Mouse (Mus musculus): ENCODE data around the gene Fam118a. TPM values are rescaled to one million over a fixed set of nuclear protein-coding genes. Genes with fewer than 3 reads are reported as not detected.
"Not testable (repeated sequence)": the region's sequence is repeated elsewhere in the genome, so short reads cannot be mapped to it uniquely, and the experiment has no call there.

The Fam118a gene
- polyA plus RNA-seq, 1 experiment from 2014 or later, result 23.3 TPM

- no peaks in the 10 kb centered on the region for H3K36me3 ChIP-seq (ENCODE audit: insufficient read depth, low read length)
- H3K4me1 ChIP-seq (ENCODE audit: insufficient read depth, low read length), result peaks cover 9% of the 10 kb centered on the region
- WGBS, result 25% methylated on average over 19 of the region's 19 CpGs
- H3K9me3 ChIP-seq (ENCODE audit: low read length), result no peaks in the 10 kb centered on the region
- peak overlapping the region; percentile 25 for H3K27ac ChIP-seq (ENCODE audit: low read length)
- H3K27me3 ChIP-seq (ENCODE audit: insufficient read depth, low read length), result peaks cover 5% of the 10 kb centered on the region
- no peak overlapping the region for H3K4me3 ChIP-seq (ENCODE audit: low read length)
- peak overlapping the region; percentile 37; the same call in 1 of the 2 replicates for H3K9ac ChIP-seq (replicated peaks; ENCODE audit: low read length)
- peak overlapping the region; percentile 22; the same call in 1 of the 2 replicates for H3K4me2 ChIP-seq (replicated peaks; ENCODE audit: low read depth, low read length)
- ATAC-seq (ENCODE audit: low FRiP score, low TSS enrichment), result peak; percentile 25; the same call in 1 of the 2 replicates
These were observed 16.7 kb upstream of the Fam118a start for GRCm38 (mm10) chr15:85011895-85012661.

DNA sequence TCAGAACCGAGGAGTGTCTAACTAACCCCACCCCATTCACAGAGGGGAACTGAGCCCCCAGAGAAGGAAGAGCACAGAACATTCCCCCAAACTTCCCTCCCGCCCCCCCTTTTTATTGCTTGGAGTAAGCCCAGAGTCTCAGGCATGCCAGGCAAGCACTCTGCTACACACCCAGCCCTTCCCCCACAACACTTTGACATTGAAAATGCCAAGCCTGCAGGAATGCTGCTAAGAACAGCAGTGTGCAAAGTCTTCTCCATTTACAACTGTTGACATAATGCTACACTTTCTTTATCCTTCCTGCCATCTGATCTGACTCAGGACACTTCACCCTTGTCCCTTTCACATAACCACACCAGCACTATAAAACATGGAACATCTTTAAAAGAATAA, 16.1 kb upstream of the Fam118a start:
- Histone ChIP-seq H3K9me3 (ENCODE audit: low read length) (no peaks in the 10 kb centered on the region), H3K36me3 (ENCODE audit: insufficient read depth, low read length) (no peaks in the 10 kb centered on the region), H3K4me2 (replicated peaks; ENCODE audit: low read depth, low read length) (peak overlapping the region; percentile 22; the same call in 1 of the 2 replicates), H3K27ac (ENCODE audit: low read length) (peak overlapping the region; percentile 51), H3K27me3 (ENCODE audit: insufficient read depth, low read length) (peaks cover 9% of the 10 kb centered on the region), H3K4me1 (ENCODE audit: insufficient read depth, low read length) (peaks cover 9% of the 10 kb centered on the region), H3K4me3 (ENCODE audit: low read length) (no peak overlapping the region), H3K9ac (replicated peaks; ENCODE audit: low read length) (peak overlapping the region; percentile 37; the same call in 1 of the 2 replicates)
- ATAC-seq (ENCODE audit: low FRiP score, low TSS enrichment), result peak; percentile 57; the same call in 1 of the 2 replicates
- 29% methylated on average over 2 of the region's 2 CpGs for WGBS

DNA sequence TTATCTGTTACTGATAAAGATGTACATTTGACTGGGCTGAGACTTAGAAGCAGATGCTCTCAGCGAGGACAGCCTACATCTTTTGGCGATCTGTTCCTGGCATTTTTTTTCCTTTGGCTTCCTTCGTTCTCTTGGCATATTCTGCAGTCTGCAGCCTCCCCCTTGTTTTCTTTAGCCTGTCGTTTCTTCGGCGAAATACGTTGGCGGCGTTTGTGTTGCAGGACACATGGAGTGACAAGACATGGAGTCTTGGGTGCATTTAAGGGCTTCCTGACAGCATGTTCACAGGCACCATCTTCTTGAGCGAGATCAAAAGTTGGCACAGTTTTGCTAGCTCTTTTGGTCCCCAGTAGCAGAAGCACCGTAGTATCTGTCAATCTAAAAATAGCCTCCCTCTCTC, 13.0 kb upstream of the Fam118a start:
- no peak overlapping the region for H3K4me2 ChIP-seq (replicated peaks; ENCODE audit: low read depth, low read length)
- H3K4me3 ChIP-seq (ENCODE audit: low read length), result no peak overlapping the region
- no peak overlapping the region for H3K27ac ChIP-seq (ENCODE audit: low read length)
- H3K9ac ChIP-seq (replicated peaks; ENCODE audit: low read length), result no peak overlapping the region
- WGBS, result 81% methylated on average over 11 of the region's 11 CpGs
- peaks cover 9% of the 10 kb centered on the region for H3K27me3 ChIP-seq (ENCODE audit: insufficient read depth, low read length)
- H3K36me3 ChIP-seq (ENCODE audit: insufficient read depth, low read length), result no peaks in the 10 kb centered on the region
- peaks cover 9% of the 10 kb centered on the region for H3K4me1 ChIP-seq (ENCODE audit: insufficient read depth, low read length)
- ATAC-seq (ENCODE audit: low FRiP score, low TSS enrichment), result no peak
- H3K9me3 ChIP-seq (ENCODE audit: low read length), result no peaks in the 10 kb centered on the region

GRCm38 (mm10) chr15:85016951-85017664, 11.6 kb upstream of the Fam118a start, which contains the start of gene Upk3a:
Gene Upk3a (plus strand): TSS chr15:85017141.
- 6% methylated on average over 21 of the region's 21 CpGs for WGBS
- Histone ChIP-seq H3K4me2 (replicated peaks; ENCODE audit: low read depth, low read length) (0 out of 2 replicates have a peak within 1 kb of the TSS, but pooled peaks have one; percentile 9), H3K4me1 (ENCODE audit: insufficient read depth, low read length) (peaks cover 4% of the 10 kb centered on the region), H3K9me3 (ENCODE audit: low read length) (no peaks in the 10 kb centered on the region), H3K4me3 (ENCODE audit: low read length) (no peak within 1 kb of the TSS), H3K36me3 (ENCODE audit: insufficient read depth, low read length) (no peaks in the 10 kb centered on the region), H3K27me3 (ENCODE audit: insufficient read depth, low read length) (peaks cover 9% of the 10 kb centered on the region), H3K9ac (replicated peaks; ENCODE audit: low read length) (no peak within 1 kb of the TSS), H3K27ac (ENCODE audit: low read length) (no peak within 1 kb of the TSS)
- peak; percentile 78; the same call in 1 of the 2 replicates for ATAC-seq (ENCODE audit: low FRiP score, low TSS enrichment)

DNA sequence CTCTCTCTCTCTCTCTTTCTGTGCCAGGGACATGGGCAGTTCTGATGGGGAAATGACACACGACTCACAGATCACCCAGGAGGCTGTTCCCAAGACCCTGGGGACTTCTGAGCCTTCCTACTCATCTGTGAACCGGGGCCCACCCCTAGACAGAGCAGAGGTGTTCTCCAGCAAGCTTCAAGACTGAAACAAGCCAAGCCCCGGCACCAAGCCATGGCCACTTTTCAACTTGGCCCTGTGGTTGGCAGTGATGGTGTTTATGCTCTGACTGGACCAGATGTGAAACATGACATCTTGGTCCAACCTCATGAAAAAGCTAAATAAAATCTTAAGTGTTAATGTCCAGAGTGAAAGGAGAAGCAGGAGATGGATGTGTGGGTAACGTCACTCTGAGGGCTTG, 6.5 kb upstream of the Fam118a start:
- Histone ChIP-seq H3K27ac (ENCODE audit: low read length) (no peak overlapping the region), H3K4me1 (ENCODE audit: insufficient read depth, low read length) (no peaks in the 10 kb centered on the region), H3K36me3 (ENCODE audit: insufficient read depth, low read length) (no peaks in the 10 kb centered on the region), H3K9ac (replicated peaks; ENCODE audit: low read length) (no peak overlapping the region), H3K27me3 (ENCODE audit: insufficient read depth, low read length) (peaks cover 2% of the 10 kb centered on the region; the same call in 1 of the 2 replicates), H3K4me2 (replicated peaks; ENCODE audit: low read depth, low read length) (no peak overlapping the region), H3K4me3 (ENCODE audit: low read length) (no peak overlapping the region), H3K9me3 (ENCODE audit: low read length) (no peaks in the 10 kb centered on the region)
- WGBS, result 71% methylated on average over 4 of the region's 4 CpGs
- no peak for ATAC-seq (ENCODE audit: low FRiP score, low TSS enrichment)

- no peaks in the 10 kb centered on the region for H3K9me3 ChIP-seq (ENCODE audit: low read length)
- H3K9ac ChIP-seq (replicated peaks; ENCODE audit: low read length), result no peak overlapping the region
- H3K4me3 ChIP-seq (ENCODE audit: low read length), result no peak overlapping the region
- no peaks in the 10 kb centered on the region for H3K27me3 ChIP-seq (ENCODE audit: insufficient read depth, low read length)
- no peak overlapping the region for H3K4me2 ChIP-seq (replicated peaks; ENCODE audit: low read depth, low read length)
- no peak overlapping the region for H3K27ac ChIP-seq (ENCODE audit: low read length)
- no peak for ATAC-seq (ENCODE audit: low FRiP score, low TSS enrichment)
- 80% methylated on average over 4 of the region's 4 CpGs for WGBS
- H3K4me1 ChIP-seq (ENCODE audit: insufficient read depth, low read length), result no peaks in the 10 kb centered on the region
- no peaks in the 10 kb centered on the region for H3K36me3 ChIP-seq (ENCODE audit: insufficient read depth, low read length)
These were observed 2.6 kb upstream of the Fam118a start for GRCm38 (mm10) chr15:85026197-85026596.

DNA sequence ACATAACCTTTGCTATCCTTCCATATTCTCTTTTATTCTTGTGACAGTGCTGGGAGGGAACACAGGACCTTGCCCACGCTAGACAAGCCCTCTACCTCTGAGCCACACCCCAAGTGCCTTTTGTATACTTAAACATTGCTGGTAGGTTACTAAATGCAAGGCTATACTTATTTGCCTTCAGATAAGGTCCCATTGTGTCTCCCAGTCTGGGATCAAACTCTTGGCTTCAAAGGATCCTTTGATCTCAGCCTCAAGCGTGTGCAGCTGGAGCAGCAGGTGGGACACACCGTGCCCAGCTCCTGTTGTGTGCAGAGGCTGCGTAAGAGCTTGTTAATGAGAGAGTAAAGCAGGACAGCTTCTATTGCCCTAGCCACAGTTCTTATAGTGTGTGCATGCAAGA, 1.0 kb upstream of the Fam118a start:
- Histone ChIP-seq H3K27ac (ENCODE audit: low read length) (no peak overlapping the region), H3K9me3 (ENCODE audit: low read length) (no peaks in the 10 kb centered on the region), H3K36me3 (ENCODE audit: insufficient read depth, low read length) (no peaks in the 10 kb centered on the region), H3K9ac (replicated peaks; ENCODE audit: low read length) (no peak overlapping the region), H3K4me2 (replicated peaks; ENCODE audit: low read depth, low read length) (no peak overlapping the region), H3K4me3 (ENCODE audit: low read length) (no peak overlapping the region), H3K4me1 (ENCODE audit: insufficient read depth, low read length) (no peaks in the 10 kb centered on the region), H3K27me3 (ENCODE audit: insufficient read depth, low read length) (no peaks in the 10 kb centered on the region)
- no peak for ATAC-seq (ENCODE audit: low FRiP score, low TSS enrichment)
- WGBS, result 41% methylated on average over 4 of the region's 4 CpGs

DNA sequence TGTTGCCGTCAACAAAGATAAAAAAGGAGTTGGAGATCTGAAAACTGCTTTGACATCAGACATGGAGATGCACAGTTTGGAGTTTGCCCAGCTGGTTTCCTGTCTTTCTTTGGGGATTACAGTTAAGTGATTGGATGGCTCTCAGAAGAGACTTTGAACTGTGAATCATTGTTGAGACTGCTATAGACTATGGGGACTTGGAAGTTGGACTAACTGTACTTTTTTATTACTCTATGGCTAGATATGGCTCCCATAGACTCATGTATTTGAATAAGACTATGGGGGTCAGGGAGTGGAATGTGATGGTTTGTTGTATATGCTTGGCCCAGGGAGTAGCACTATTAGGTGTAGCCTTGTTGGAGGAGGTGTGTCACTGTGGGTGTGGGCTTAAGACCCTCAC, 1.9 kb downstream of the Fam118a start:
- not testable (repeated sequence) for H3K4me1 ChIP-seq (ENCODE audit: insufficient read depth, low read length); H3K4me3 ChIP-seq (ENCODE audit: low read length); H3K9me3 ChIP-seq (ENCODE audit: low read length); H3K4me2 ChIP-seq (replicated peaks; ENCODE audit: low read depth, low read length); H3K36me3 ChIP-seq (ENCODE audit: insufficient read depth, low read length); H3K9ac ChIP-seq (replicated peaks; ENCODE audit: low read length); H3K27ac ChIP-seq (ENCODE audit: low read length); ATAC-seq (ENCODE audit: low FRiP score, low TSS enrichment); H3K27me3 ChIP-seq (ENCODE audit: insufficient read depth, low read length)
- 76% methylated on average over 1 of the region's 1 CpGs for WGBS

- Histone ChIP-seq H3K27me3 (ENCODE audit: insufficient read depth, low read length) (no peaks in the 10 kb centered on the region; the same call in 1 of the 2 replicates), H3K4me3 (ENCODE audit: low read length) (no peak overlapping the region), H3K4me1 (ENCODE audit: insufficient read depth, low read length) (peaks cover 5% of the 10 kb centered on the region; the same call in 1 of the 2 replicates), H3K4me2 (replicated peaks; ENCODE audit: low read depth, low read length) (no peak overlapping the region), H3K27ac (ENCODE audit: low read length) (no peak overlapping the region), H3K9ac (replicated peaks; ENCODE audit: low read length) (no peak overlapping the region), H3K36me3 (ENCODE audit: insufficient read depth, low read length) (no peaks in the 10 kb centered on the region), H3K9me3 (ENCODE audit: low read length) (no peaks in the 10 kb centered on the region)
- 74% methylated on average over 3 of the region's 3 CpGs for WGBS
- ATAC-seq (ENCODE audit: low FRiP score, low TSS enrichment), result no peak
These were observed 3.1 kb downstream of the Fam118a start for GRCm38 (mm10) chr15:85031866-85032265.

DNA sequence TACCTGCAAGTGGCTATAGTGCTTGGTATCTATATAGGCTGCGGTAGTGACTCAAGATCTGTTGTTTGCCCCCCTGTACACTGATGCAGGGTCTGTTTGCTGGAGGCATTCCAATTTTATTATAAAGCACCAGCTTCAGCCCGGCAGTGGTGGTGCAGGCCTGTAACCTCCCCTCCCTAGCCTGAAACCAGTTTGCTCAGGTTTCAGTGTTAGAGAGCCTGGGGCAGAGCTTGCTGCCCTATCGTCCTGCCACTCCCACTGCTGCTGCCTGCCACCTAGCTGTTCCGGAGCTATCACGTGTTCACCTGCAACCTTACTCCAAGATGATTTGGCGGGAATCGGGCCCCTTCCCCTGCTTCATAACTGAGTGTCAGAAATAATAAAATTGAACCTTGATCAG, 5.2 kb downstream of the Fam118a start:
- not testable (repeated sequence) for ATAC-seq (ENCODE audit: low FRiP score, low TSS enrichment); H3K9ac ChIP-seq (replicated peaks; ENCODE audit: low read length); H3K36me3 ChIP-seq (ENCODE audit: insufficient read depth, low read length); H3K4me2 ChIP-seq (replicated peaks; ENCODE audit: low read depth, low read length); H3K27me3 ChIP-seq (ENCODE audit: insufficient read depth, low read length); H3K27ac ChIP-seq (ENCODE audit: low read length); H3K9me3 ChIP-seq (ENCODE audit: low read length); H3K4me3 ChIP-seq (ENCODE audit: low read length)
- H3K4me1 ChIP-seq (ENCODE audit: insufficient read depth, low read length), result peaks cover 14% of the 10 kb centered on the region; the same call in 1 of the 2 replicates
- 26% methylated on average over 7 of the region's 7 CpGs for WGBS
